Mouse (Mus musculus): Measurements from ENCODE around the gene Atxn1.

Gene Atxn1

DNA sequence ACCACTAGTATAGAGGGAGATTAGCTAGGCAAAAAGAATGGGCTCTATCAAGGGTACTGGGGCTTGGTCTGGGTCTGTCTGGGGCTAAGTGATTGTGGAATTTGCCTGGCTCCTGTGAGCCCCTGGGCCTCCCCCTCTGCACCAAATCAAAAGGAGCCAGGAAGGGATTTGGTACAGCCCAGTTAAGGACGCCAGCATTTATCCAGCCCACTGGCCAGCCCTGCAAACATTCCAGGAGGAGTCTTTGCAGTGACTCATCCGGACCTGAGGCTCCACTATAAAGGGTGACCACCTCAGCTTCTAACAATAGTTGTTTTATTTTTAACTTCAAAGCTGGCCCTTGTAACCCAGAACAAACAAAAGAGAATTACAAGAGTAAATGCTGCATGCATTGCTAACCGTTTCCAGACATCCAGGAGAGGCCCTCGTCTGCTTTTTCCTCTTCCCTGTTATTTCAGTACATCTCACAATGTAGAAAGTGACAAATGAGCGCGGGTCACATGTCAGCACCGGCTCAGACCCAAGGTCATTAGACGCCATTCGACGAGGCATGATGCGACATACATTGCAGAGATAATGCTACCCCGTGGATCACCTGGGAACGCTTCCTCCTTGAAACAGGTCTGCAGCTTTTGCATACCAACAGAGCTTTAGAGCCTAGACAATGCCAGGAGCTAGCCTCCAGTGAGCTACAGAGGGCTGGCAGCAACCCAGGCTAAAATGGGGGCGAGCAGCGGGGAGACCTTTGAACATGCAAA, 144.2 kb downstream of the Atxn1 start:
- no peak for DNase-seq

DNA sequence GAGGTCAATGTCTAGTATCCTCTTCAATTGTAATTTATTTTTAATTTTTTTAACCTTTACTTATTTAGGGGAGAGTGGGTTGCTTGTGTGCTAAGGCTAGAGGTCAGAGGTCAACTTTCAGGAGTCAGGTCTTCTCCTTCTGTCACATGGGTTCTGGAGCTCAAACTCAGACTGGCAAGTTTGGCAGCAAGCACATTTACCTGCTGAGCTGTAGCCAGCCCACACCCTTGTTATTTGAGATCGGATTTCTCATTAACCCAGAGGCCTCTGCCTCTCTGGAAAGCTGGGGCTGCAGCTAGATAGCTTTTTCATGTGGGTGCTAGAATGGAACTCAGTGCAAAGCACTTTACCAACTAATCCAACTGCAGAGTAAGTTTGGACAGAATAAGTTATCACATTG, 148.1 kb downstream of the Atxn1 start:
- no peak for DNase-seq

DNA sequence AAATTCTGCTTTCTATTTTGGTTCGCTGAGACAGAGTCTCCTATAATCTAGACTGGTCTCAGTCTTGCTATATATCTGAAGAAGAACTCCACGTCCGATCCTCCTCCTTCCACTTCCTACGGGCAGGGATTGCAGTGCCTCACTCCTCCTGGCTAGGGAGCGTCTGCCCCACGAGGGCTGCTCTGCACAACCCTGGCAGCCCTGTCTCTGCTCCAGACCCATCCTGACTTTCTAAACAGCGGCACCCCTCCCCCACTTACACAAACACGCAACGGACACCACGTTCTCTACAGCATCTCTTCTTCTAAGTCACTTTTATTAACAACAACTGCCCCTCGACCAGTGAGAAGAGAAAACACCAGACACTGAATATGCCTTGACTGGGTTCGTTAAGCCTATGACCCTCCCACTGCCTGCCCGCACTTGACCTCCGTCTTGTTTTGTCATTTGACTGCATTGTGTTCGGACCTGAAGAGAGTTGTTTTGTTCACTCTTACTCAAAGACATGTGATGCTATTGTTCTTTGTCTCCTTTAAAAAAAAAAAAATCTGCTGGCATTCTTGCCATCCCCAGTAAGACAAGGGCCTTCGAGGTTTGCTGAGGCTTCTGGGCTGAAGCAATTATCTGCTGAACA, 154.9 kb downstream of the Atxn1 start:
- no peak for DNase-seq

- DNase-seq: peak; percentile 86
Measured at GRCm38 (mm10) chr13:45807593-45808043, 157.2 kb downstream of the Atxn1 start.

GRCm38 (mm10) chr13:45806600-45807525, 157.9 kb downstream of the Atxn1 start:
- no peak for DNase-seq

GRCm38 (mm10) chr13:45805915-45806599, 158.8 kb downstream of the Atxn1 start:
- DNase-seq: no peak

DNA sequence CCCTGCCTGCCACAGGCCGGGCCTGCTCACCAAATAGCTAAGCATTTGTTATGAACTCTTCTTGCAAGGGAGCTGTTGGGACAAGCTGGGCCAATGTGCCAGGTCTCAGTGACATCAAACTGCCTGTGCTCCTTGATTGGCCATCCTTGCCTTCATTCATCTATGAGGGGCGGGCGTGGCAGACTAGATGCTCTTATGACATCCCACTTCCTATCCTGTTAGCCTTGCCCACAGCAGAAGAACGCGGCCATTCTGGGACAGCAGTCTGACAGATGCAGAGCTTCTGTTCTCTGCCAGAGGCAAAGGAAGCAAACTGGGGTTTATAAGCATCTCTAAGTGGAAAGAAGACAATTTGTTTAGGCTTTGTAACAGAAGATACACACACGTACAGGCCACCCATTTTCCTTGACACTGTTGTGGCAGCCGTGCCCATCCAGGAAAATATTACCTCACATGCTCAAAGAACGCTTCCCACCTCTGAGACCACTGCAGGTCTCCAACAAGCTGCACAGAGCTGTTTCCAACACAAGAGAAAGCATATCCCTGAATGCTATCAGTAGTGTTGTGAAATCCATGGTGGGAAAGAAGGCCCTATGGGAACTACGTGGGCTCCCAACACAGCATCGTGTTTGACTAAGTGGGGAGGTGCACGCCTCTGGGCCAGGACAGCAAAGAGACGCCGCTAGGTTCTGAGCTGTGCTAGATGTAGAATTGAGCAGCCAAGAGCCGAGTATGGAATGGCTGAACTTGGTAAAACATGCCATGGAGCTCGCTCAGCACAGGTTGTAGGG, 162.0 kb downstream of the Atxn1 start:
- no peak for DNase-seq

- DNase-seq: no peak
Measured at GRCm38 (mm10) chr13:45798248-45798647, 166.6 kb downstream of the Atxn1 start.

GRCm38 (mm10) chr13:45797696-45798095, 167.1 kb downstream of the Atxn1 start:
- no peak for DNase-seq

- no peak for DNase-seq
Measured at GRCm38 (mm10) chr13:45796286-45796685, 168.5 kb downstream of the Atxn1 start.

DNA sequence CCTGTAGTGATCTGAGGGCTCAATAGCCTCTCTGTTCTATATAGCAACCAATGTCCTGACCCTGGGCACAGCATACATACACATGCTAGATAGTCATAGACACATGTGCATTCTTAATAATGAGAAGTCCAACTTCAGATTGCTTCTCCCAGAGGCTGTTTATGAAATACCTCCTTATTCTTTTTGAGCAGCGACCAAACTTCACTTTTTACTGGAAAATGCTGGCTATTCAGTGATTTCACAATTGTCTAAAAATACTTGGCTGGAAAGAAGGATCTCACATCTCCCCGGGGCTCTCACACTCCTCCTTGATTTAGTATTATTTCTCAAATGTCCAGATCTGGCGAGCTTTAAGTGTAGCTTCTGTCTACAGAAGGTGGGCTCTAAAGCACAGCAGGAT, 171.0 kb downstream of the Atxn1 start:
- no peak for DNase-seq

GRCm38 (mm10) chr13:45786409-45786808, 178.4 kb downstream of the Atxn1 start:
- no peak for DNase-seq

GRCm38 (mm10) chr13:45783681-45784080, 181.1 kb downstream of the Atxn1 start:
- DNase-seq: no peak

DNA sequence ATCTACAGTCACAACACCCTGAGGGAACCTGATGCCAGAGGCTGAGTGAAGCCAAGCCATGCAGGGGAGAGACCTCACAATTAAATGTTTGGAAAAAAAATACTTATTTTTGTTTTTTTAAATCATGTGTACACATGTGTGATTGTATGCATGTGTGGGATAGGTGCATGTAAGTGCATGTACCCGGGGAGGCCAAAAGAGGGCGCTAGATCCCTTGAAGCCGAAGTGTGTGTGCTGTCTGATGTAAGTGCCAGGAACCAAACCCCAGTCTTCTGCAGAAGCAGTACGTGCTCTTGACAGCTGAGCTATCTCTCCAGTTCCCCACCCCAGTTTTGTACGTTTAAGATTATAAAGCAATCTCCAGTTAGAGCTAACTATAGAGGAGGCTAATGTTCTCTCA, 186.1 kb downstream of the Atxn1 start:
- DNase-seq: no peak

DNA sequence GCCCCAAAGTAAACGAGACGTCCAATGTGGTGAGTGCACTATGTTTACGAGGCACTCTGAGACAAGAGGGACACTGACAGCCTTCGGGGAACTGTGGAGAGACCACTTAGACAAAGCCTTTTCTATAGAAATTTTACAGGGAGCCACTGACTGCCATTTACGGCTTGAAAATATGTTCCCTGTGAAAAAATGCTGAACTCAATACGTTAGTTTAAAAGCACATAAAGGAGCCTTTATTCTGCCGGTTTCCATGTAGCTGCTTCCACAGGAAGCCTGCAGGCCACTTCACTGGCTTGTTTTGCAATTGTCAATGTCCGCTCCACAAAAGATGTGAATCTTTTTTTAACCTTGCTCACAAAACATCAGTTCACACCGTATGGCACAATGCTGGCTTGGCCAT, 186.6 kb downstream of the Atxn1 start:
- DNase-seq: no peak

DNA sequence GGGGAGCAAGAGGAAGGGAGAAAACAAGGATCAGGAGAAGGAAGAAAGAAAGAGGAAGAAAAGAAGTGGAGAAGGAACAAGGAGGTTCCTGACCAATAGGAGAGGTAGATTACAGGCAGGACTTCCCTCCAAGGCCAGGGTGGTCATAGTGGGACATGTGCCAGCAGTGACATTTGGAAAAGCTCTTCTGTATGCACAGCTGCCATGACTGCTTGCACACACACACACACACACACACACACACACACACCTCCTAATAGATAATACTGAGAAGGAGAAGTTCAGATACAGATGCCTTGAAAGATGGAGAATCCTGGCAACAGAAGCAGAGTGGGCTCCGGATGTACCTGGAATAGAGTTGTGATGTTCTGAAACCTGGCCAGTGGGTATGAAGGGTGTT, 189.3 kb downstream of the Atxn1 start:
- no peak for DNase-seq

DNA sequence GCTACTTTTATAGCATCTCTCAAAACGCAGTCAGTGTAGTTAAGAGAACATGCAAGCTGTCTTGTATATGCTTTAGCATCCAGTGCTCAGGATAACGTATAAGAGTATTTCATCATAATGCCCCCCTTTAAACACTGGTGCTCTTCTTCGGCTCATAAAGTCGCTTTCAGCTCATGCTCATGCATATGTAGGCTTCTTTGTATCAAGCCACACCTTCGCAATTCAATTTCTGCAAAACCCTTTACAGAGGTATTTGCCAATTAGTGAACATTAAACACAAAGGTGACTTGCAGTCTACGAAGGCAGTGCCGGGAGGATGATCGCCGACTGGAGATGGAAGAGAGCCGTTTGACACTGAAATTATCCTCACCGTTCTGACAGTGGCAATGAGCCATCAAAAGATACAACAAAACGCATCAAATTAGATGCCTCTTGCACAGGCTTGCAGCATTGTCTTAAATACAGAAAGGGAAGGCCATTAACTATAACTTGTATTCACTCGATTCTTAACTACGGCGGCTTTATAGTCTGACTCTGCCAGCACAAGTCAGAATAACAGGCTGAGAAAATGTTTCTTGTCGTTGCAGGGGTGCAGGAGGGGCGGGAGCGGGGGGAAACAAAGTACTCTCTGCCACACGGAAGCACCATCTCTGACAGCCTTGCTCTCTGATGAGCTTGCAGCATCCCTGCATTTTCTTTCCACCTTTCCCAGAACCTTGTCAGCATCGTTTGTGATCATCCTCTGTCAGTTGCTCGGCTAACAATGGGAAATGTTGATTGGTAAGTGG, 191.2 kb downstream of the Atxn1 start:
- DNase-seq: no peak

GRCm38 (mm10) chr13:45769757-45770156, 195.1 kb downstream of the Atxn1 start:
- DNase-seq: no peak

DNA sequence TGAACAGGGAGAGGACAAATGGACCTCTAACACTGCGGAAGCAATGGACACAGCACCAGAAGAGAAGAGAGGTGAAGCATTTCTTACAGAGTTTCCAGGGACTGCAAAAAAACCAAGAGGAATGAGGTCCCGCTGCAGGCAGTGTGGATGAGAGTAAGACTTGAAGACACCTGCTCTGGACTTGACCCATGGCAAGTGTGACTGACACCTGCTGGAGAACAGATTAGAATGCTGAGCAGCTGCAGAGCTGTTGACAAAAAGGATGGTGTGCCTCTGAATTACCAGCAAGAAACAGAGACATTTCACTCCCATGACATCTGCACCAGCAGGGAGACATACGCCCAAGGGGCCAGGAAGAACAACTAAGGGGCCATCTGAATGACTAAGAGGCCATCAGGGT, 196.6 kb downstream of the Atxn1 start:
- DNase-seq: no peak

DNA sequence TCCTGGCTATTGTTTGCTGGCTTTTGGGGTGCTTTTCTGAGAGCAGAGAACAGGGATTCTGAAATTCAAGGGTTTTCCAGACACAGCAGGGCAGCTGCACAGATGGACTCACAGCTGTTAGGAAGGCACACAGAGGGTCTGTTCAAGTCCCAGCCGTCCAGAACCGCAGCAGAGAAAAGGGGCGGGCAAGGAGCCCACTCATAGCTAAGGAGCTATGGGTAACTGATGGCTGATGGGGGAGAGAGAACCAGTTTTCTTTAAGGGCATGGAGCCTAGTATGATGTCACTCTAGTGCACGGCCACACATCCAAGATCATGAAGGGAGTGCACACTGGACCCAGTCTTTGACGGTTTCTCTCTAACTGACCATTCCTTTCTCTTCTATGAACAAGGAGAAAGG, 200.5 kb downstream of the Atxn1 start:
- no peak for DNase-seq

DNA sequence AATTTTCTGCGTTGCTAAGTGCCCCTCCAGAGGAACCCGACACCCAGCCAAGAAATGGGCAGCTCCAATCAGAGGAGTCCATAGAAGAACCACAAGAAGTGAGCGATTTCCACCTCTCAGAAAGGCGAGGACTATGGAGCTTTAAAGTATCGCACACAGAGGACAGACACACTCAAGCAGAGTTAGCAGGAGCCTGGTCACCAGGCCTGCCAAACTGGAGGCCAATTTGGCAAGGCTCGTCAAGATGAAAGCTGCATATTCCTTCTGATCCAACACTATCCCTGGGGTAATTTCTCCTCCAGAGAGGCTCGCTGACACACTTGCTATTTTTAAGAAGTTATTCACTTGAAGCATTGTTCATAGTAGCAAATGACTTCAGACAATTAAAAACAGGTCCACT, 202.5 kb downstream of the Atxn1 start:
- no peak for DNase-seq
